Comparison of ENCODE assay signal across 22 mouse cellular contexts in genomic region chr2:59966454-59966853, GRCm38 (mm10).
DNase-seq lines count a peak whose midpoint lies in the region; ATAC-seq and TF ChIP-seq lines count a peak whose summit lies in the region.
"Had no signal": no experiment of that assay in that cellular context is flagged by ENCODE, and none has a peak within 500 bp of the region (broad histone marks: within the 10 kb centered on the region; RNA-seq: fewer than 3 reads in every experiment).

No protein-coding gene starts in this region.

- no peak overlapping the region for H3K27ac ChIP-seq in embryonic facial prominence, embryonic 14.5 days (replicated peaks; ENCODE audit: low read depth, low read length)
- no peak overlapping the region for H3K27ac ChIP-seq in embryonic facial prominence, embryonic 10.5 days (replicated peaks)
- H3K27ac ChIP-seq in hindbrain, postnatal 0 days: peak overlapping the region; percentile 26; the same call in 1 of the 2 replicates
- H3K27ac ChIP-seq in hindbrain, embryonic 11.5 days (ENCODE audit: low read depth, low read length): no peak overlapping the region
- H3K27ac ChIP-seq: embryonic facial prominence, embryonic 15.5 days; forebrain, embryonic 10.5 days; gastrocnemius, adult 2 months; heart, embryonic 10.5 days; intestine, embryonic 15.5 days had no signal

- no peaks in the 10 kb centered on the region for H3K27me3 ChIP-seq in embryonic facial prominence, embryonic 14.5 days (replicated peaks; ENCODE audit: control insufficient read depth, insufficient read depth, low read length)
- no peaks in the 10 kb centered on the region for H3K27me3 ChIP-seq in embryonic facial prominence, embryonic 10.5 days (replicated peaks; ENCODE audit: low read depth, poor library complexity, severe bottlenecking)
- no peaks in the 10 kb centered on the region for H3K27me3 ChIP-seq in hindbrain, postnatal 0 days (ENCODE audit: insufficient read depth, low read length)
- H3K27me3 ChIP-seq in hindbrain, embryonic 11.5 days (ENCODE audit: control insufficient read depth, insufficient read depth, low read length): no peaks in the 10 kb centered on the region
- H3K27me3 ChIP-seq: embryonic facial prominence, embryonic 15.5 days; intestine, embryonic 15.5 days had no signal

- no peak overlapping the region for H3K4me2 ChIP-seq in embryonic facial prominence, embryonic 14.5 days (ENCODE audit: low read depth, low read length)
- no peak overlapping the region for H3K4me2 ChIP-seq in hindbrain, postnatal 0 days (ENCODE audit: low read depth, low read length)
- no peak overlapping the region for H3K4me2 ChIP-seq in hindbrain, embryonic 11.5 days (replicated peaks; ENCODE audit: low read depth, low read length)
- H3K4me2 ChIP-seq: embryonic facial prominence, embryonic 15.5 days; intestine, embryonic 15.5 days had no signal

- 70% methylated on average over 6 of the region's 6 CpGs for WGBS in embryonic facial prominence, embryonic 14.5 days
- WGBS in embryonic facial prominence, embryonic 10.5 days: 92% methylated on average over 6 of the region's 6 CpGs
- 35% methylated on average over 6 of the region's 6 CpGs for WGBS in hindbrain, postnatal 0 days
- WGBS in hindbrain, embryonic 11.5 days: 87% methylated on average over 6 of the region's 6 CpGs

- DNase-seq in cerebellum, adult 11 months: peak; percentile 6
- no peak for DNase-seq in cerebellum, adult 9-11 months
- DNase-seq in embryonic facial prominence, embryonic 14.5 days (ENCODE audit: low spot score): peak; percentile 42
- DNase-seq in embryonic facial prominence, embryonic 10.5 days (ENCODE audit: low spot score): no peak
- DNase-seq in hindbrain, postnatal 0 days (ENCODE audit: low spot score): peak; percentile 51
- DNase-seq in hindbrain, embryonic 11.5 days (ENCODE audit: low spot score): no peak
- DNase-seq in brain, adult 2 months (ENCODE audit: low read depth, low spot score): peak; percentile 27
- DNase-seq: adrenal gland, postnatal 10 days; B cell, adult 2 months; gastrocnemius, adult 2 months; heart, adult 18-20 months; heart, postnatal 10 days; heart, postnatal 4 days; kidney, adult 18-20 months had no signal

- H3K4me1 ChIP-seq in embryonic facial prominence, embryonic 14.5 days (ENCODE audit: control insufficient read depth, insufficient read depth, low read length): no peaks in the 10 kb centered on the region
- H3K4me1 ChIP-seq in embryonic facial prominence, embryonic 10.5 days: no peaks in the 10 kb centered on the region
- no peaks in the 10 kb centered on the region for H3K4me1 ChIP-seq in hindbrain, postnatal 0 days (ENCODE audit: insufficient read depth, low read length)
- no peaks in the 10 kb centered on the region for H3K4me1 ChIP-seq in hindbrain, embryonic 11.5 days (replicated peaks; ENCODE audit: control insufficient read depth, insufficient read depth, low read length)
- H3K4me1 ChIP-seq: embryonic facial prominence, embryonic 15.5 days; forebrain, embryonic 10.5 days; intestine, embryonic 15.5 days had no signal

- TF ChIP-seq CTCF in hindbrain, postnatal 0 days (IDR thresholded peaks at IDR 0.05; ENCODE audit: low read depth): no peak

- no peaks in the 10 kb centered on the region for H3K9me3 ChIP-seq in embryonic facial prominence, embryonic 14.5 days (ENCODE audit: control insufficient read depth, low read length)
- no peaks in the 10 kb centered on the region for H3K9me3 ChIP-seq in embryonic facial prominence, embryonic 10.5 days
- no peaks in the 10 kb centered on the region for H3K9me3 ChIP-seq in hindbrain, postnatal 0 days (ENCODE audit: low read length)
- no peaks in the 10 kb centered on the region for H3K9me3 ChIP-seq in hindbrain, embryonic 11.5 days (ENCODE audit: control insufficient read depth, low read length)
- H3K9me3 ChIP-seq: embryonic facial prominence, embryonic 15.5 days; forebrain, embryonic 10.5 days; G1E; heart, embryonic 10.5 days; intestine, embryonic 15.5 days had no signal

- H3K36me3 ChIP-seq in embryonic facial prominence, embryonic 14.5 days (ENCODE audit: control insufficient read depth, insufficient read depth, low read length): peaks cover 50% of the 10 kb centered on the region
- peaks cover 65% of the 10 kb centered on the region for H3K36me3 ChIP-seq in embryonic facial prominence, embryonic 10.5 days (replicated peaks)
- peaks cover 17% of the 10 kb centered on the region; the same call in 1 of the 2 replicates for H3K36me3 ChIP-seq in hindbrain, postnatal 0 days (ENCODE audit: insufficient read depth, low read length)
- peaks cover 2% of the 10 kb centered on the region; the same call in 1 of the 2 replicates for H3K36me3 ChIP-seq in hindbrain, embryonic 11.5 days (ENCODE audit: control insufficient read depth, insufficient read depth, low read length)

- peak; percentile 53; the same call in 1 of the 2 replicates for ATAC-seq in embryonic facial prominence, embryonic 14.5 days (ENCODE audit: low read depth)
- peak; percentile 80 for ATAC-seq in hindbrain, postnatal 0 days
- no peak for ATAC-seq in hindbrain, embryonic 11.5 days (ENCODE audit: low FRiP score)
- ATAC-seq: CD4-positive, CD25-positive, alpha-beta regulatory T cell, adult 4 months; forebrain, embryonic 14.5 days; intestine, embryonic 15.5 days had no signal

- no peak overlapping the region for H3K9ac ChIP-seq in embryonic facial prominence, embryonic 14.5 days (ENCODE audit: low read depth, low read length)
- no peak overlapping the region for H3K9ac ChIP-seq in hindbrain, postnatal 0 days (replicated peaks; ENCODE audit: low read length)
- no peak overlapping the region for H3K9ac ChIP-seq in hindbrain, embryonic 11.5 days (ENCODE audit: low read depth, low read length)
- H3K9ac ChIP-seq: embryonic facial prominence, embryonic 15.5 days; intestine, embryonic 15.5 days had no signal

- H3K4me3 ChIP-seq in embryonic facial prominence, embryonic 14.5 days (ENCODE audit: low read depth, low read length): no peak overlapping the region
- H3K4me3 ChIP-seq in embryonic facial prominence, embryonic 10.5 days: no peak overlapping the region
- no peak overlapping the region for H3K4me3 ChIP-seq in hindbrain, postnatal 0 days (ENCODE audit: low read length)
- H3K4me3 ChIP-seq in hindbrain, embryonic 11.5 days (ENCODE audit: low read depth, low read length): no peak overlapping the region
- H3K4me3 ChIP-seq: embryonic facial prominence, embryonic 15.5 days; erythroblast, embryonic 14.5 days; forebrain, embryonic 10.5 days; gastrocnemius, adult 2 months; heart, embryonic 10.5 days; intestine, embryonic 15.5 days had no signal

Comparison
In these comparisons a context has a peak if more than half of its experiments do, and no peak if none do; other contexts are left out.
1. DNase-seq: peak in cerebellum, adult 11 months (single experiment), embryonic facial prominence, embryonic 14.5 days (single experiment), hindbrain, postnatal 0 days (single experiment) and brain, adult 2 months (single experiment); none in cerebellum, adult 9-11 months (single experiment), embryonic facial prominence, embryonic 10.5 days (single experiment) and hindbrain, embryonic 11.5 days (single experiment).